Mouse (Mus musculus) heart, postnatal 4 days (tissue): ENCODE data around the gene D2hgdh. TPM values are rescaled to one million over a fixed set of nuclear protein-coding genes. Genes with fewer than 3 reads are reported as not detected.

Experiments used
- total RNA-seq, 2 experiments: library from RNA; stranded (reverse); gene quantifications; 2 replicates each; pipeline ENCODE4 v1.2.3; 2021

The D2hgdh gene
- total RNA-seq, 2 experiments from 2014 or later = 21.0 to 25.1 TPM

Other genes with a start within 250 kb of the D2hgdh start
- 100 to 1,000 TPM; 120 to 133 TPM for gene Stk25, start 166.2 kb upstream of the D2hgdh start, total RNA-seq
- gene Bok, start 139.2 kb upstream of the D2hgdh start, total RNA-seq = 10 to 100 TPM; 16.6 to 16.9 TPM
- gene Atg4b, start 73.4 kb upstream of the D2hgdh start, total RNA-seq = 10 to 100 TPM; 48.0 to 51.4 TPM
- gene Thap4, start 70.0 kb upstream of the D2hgdh start, total RNA-seq = 10 to 100 TPM; 68.7 to 72.6 TPM
- 10 to 100 TPM; 78.1 to 79.7 TPM for gene Dtymk, start 23.0 kb upstream of the D2hgdh start, total RNA-seq
- 10 to 100 TPM; 11.9 to 13.1 TPM for gene Ing5, start 20.9 kb upstream of the D2hgdh start, total RNA-seq
- gene Gal3st2, start 36.4 kb downstream of the D2hgdh start, total RNA-seq = under 1 TPM in 1 of 2 experiments, not detected in 1; 0.17 TPM
- under 1 TPM; 0.34 to 0.45 TPM for gene Gal3st2b, start 93.4 kb downstream of the D2hgdh start, total RNA-seq
- under 1 TPM; 0.38 to 0.45 TPM for gene Gal3st2c, start 165.6 kb downstream of the D2hgdh start, total RNA-seq
- not detected for gene Neu4, start 195.5 kb downstream of the D2hgdh start, total RNA-seq
- not detected for gene Pdcd1, start 227.6 kb downstream of the D2hgdh start, total RNA-seq